Mouse (Mus musculus): Measurements from ENCODE around the gene Ints1.

DNA sequence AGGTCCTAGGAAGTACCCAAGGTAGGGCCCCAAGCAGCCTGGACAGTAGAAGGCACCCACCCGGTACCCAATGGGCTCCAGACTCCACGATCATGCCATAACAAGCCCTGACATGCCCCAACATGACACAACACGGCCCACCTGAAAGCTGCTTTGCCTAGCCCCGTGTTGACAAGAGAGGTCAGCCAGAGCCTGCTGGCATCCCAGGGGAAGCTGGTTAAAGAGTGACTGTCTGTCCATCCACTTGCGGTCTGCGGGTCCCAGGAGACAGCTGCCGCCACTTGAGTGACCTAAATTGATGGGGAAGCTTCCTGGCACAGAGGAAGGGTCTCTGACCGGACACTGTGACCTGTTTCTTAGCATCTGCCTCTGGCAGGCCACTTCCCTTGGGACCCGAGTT lies 52.4 kb downstream of the Ints1 start:
- TF ChIP-seq CTCF (IDR thresholded peaks at IDR 0.05; ENCODE audit: low read depth) (no peak), EP300 (optimal IDR thresholded peaks at IDR 0.05) (no peak)

Measured in stomach, postnatal 0 days (tissue).